Mouse (Mus musculus) intestine, embryonic 16.5 days (tissue): ENCODE data around the gene Ptpn11. TPM values are rescaled to one million over a fixed set of nuclear protein-coding genes. Genes with fewer than 3 reads are reported as not detected.

Experiments
- ATAC-seq: fragments of 200-750 bp; cut with Nextera tagmentation; 2 replicates; pipeline ENCODE4 v1.8.0; 2017; ENCODE audit warnings: moderate TSS enrichment, moderate library complexity
- H3K27ac ChIP-seq: fragments of 300-500 bp; sonication (generic); 2 replicates; pipeline ENCODE4 v1.5.1; 2014; ENCODE audit warnings: mild to moderate bottlenecking, low read length
- H3K27me3 ChIP-seq: fragments of 300-500 bp; sonication (generic); replicated peaks from 2 replicates; pipeline ENCODE4 v1.6.1; 2014; ENCODE audit warnings: low read length, control low read depth, mixed read lengths; ENCODE audit not compliant: control insufficient read depth, insufficient read depth
- H3K36me3 ChIP-seq: fragments of 300-500 bp; sonication (generic); 2 replicates; pipeline ENCODE4 v1.6.1; 2014; ENCODE audit warnings: low read length, control low read depth; ENCODE audit not compliant: control insufficient read depth, insufficient read depth
- H3K4me1 ChIP-seq: fragments of 300-500 bp; sonication (generic); 2 replicates; pipeline ENCODE4 v1.6.1; 2014; ENCODE audit warnings: low read length, control low read depth, mixed read lengths; ENCODE audit not compliant: control insufficient read depth, insufficient read depth
- H3K4me2 ChIP-seq: fragments of 300-500 bp; sonication (generic); 2 replicates; pipeline ENCODE4 v1.6.1; 2014; ENCODE audit warnings: low read depth, low read length, control low read depth
- H3K4me3 ChIP-seq: fragments of 300-500 bp; sonication (generic); 2 replicates; pipeline ENCODE4 v1.5.1; 2014; ENCODE audit warnings: mild to moderate bottlenecking, low read length
- H3K9ac ChIP-seq: fragments of 300-500 bp; sonication (generic); 2 replicates; pipeline ENCODE4 v1.6.1; 2014; ENCODE audit warnings: low read depth, low read length
- H3K9me3 ChIP-seq: fragments of 300-500 bp; sonication (generic); 2 replicates; pipeline ENCODE4 v1.6.1; 2016; ENCODE audit warnings: low read length, control low read depth; ENCODE audit not compliant: control insufficient read depth
- WGBS: fragments of 180-500 bp; shearing (Covaris S2); extraction: QIAGEN DNeasy Blood & Tissue Kit; methylation state at CpG from one replicate; pipeline ENCODE4 v1.1.7; 2014; 5-methylcytosine and 5-hydroxymethylcytosine counted together
- polyA plus RNA-seq: library from polyadenylated mRNA; unstranded; fragments of >200 nt; fragmentation: Nextera tagmentation; extraction: Ambion mirVana; gene quantifications from 2 replicates; pipeline ENCODE4 v1.2.1, GENCODE M21; 2015

The Ptpn11 gene
- polyA plus RNA-seq, 1 experiment from 2014 or later: 15.6 TPM

DNA sequence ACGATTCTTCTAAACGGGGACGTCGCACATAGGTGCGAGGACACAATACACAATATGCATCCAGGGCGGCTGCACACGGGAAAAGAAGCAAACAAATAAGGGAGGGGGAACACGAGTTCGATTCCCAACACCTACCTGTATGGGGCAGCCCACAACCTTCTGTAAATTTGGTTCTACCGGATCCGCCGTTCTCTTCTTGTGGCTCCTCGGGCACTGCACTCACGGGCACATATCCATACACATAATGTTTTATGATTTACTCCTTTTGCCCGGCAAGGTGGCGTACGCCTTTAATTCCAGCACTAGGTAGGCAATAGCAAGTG is 348 bp upstream of the Ptpn11 start:
- Histone ChIP-seq H3K9ac (peak overlapping the region; percentile 95), H3K27me3 (no peaks in the 10 kb centered on the region), H3K4me2 (peak overlapping the region; percentile 57), H3K4me1 (peaks cover 21% of the 10 kb centered on the region; the same call in 1 of the 2 replicates), H3K9me3 (no peaks in the 10 kb centered on the region), H3K4me3 (peak overlapping the region; percentile 90), H3K36me3 (no peaks in the 10 kb centered on the region), H3K27ac (peak overlapping the region; percentile 63)
- 8% methylated on average over 17 of the region's 17 CpGs for WGBS
- peak; percentile 45 for ATAC-seq

DNA sequence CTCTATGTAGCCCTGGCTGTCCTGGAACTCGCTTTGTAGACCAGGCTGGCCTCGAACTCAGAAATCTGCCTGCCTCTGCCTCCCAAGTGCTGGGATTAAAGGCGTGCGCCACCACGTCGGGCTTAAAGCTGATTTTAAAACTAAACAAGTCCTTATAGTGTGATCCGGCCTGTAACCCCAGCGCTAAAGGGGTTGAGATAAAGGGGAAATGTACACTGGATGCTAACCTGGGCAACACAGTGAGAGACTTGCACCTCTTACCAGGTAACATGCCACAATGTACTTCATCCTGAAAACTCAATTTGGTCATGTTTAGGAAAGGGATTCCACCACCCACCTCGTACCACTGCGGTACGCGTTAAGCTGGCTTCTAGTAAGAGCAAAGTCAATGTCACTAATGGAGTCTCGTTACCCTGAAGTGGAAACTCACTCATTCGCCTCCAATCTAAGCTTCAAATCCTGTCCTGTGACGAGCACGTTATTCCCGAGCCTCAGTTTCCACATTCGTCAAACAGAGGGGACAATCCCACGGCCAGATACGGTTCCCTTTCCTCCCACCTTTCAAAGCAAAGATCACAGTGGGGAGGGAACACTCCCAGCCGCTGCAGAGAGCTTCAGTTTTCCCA is 874 bp downstream of the Ptpn11 start:
- 25% methylated on average over 21 of the region's 21 CpGs for WGBS
- Histone ChIP-seq H3K4me1 (peaks cover 32% of the 10 kb centered on the region), H3K4me3 (peak overlapping the region; percentile 90), H3K4me2 (peak overlapping the region; percentile 54), H3K9ac (peak overlapping the region; percentile 95), H3K36me3 (no peaks in the 10 kb centered on the region), H3K9me3 (no peaks in the 10 kb centered on the region), H3K27ac (peak overlapping the region; percentile 70), H3K27me3 (no peaks in the 10 kb centered on the region)
- ATAC-seq: no peak

DNA sequence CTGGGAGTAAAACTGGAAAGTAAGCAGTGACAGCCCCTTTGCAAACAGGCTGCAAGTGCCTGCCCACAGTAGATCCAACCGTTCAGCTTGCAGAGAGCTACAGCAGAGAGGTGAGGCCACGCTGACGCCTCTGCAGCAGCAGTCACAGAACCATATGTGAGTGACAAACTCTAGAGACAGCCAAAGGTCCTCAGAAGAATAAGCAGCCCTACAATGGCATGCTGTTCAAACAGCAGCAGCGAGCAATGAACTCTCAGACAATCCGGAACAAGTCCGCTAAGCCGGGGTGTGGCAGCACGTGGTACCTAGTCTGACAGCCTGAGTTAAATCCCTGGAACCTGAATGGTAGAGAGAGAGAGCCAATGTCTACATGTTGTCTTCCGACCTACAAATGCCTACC is 2.0 kb downstream of the Ptpn11 start:
- 0 out of 2 replicates have a peak overlapping the region, but pooled peaks have one; percentile 44 for H3K27ac ChIP-seq
- peak; percentile 61 for ATAC-seq
- WGBS: 58% methylated on average over 9 of the region's 9 CpGs

DNA sequence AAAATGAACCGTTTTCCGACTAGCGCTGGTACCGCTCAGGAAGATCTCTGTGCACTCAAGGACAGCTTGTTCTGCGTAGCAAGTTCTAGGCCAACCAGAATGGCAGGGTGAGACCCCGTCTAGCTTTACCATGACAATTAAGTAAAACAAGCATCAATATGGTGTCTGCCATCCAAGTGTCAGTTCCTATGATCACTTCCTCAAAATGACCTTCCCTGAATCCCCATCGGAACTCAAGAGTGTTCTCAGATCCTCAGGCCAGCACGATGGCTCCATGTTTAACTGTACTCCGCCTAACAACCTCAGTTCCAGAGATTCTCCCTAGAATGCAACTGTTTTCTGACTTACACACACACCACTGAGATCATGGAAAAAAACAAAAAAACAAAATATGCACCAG is 2.9 kb downstream of the Ptpn11 start:
- Histone ChIP-seq H3K4me3 (no peak overlapping the region), H3K27ac (no peak overlapping the region), H3K9ac (no peak overlapping the region), H3K36me3 (no peaks in the 10 kb centered on the region), H3K9me3 (no peaks in the 10 kb centered on the region), H3K27me3 (no peaks in the 10 kb centered on the region), H3K4me2 (no peak overlapping the region), H3K4me1 (peaks cover 46% of the 10 kb centered on the region)
- ATAC-seq: no peak
- 89% methylated on average over 9 of the region's 9 CpGs for WGBS

More for the DNA sequence above, 2.0 kb downstream of the Ptpn11 start:
- Histone ChIP-seq H3K4me1 (peaks cover 43% of the 10 kb centered on the region), H3K27me3 (no peaks in the 10 kb centered on the region), H3K4me2 (0 out of 2 replicates have a peak overlapping the region, but pooled peaks have one; percentile 9), H3K4me3 (no peak overlapping the region), H3K36me3 (no peaks in the 10 kb centered on the region), H3K9me3 (no peaks in the 10 kb centered on the region), H3K9ac (no peak overlapping the region)

DNA sequence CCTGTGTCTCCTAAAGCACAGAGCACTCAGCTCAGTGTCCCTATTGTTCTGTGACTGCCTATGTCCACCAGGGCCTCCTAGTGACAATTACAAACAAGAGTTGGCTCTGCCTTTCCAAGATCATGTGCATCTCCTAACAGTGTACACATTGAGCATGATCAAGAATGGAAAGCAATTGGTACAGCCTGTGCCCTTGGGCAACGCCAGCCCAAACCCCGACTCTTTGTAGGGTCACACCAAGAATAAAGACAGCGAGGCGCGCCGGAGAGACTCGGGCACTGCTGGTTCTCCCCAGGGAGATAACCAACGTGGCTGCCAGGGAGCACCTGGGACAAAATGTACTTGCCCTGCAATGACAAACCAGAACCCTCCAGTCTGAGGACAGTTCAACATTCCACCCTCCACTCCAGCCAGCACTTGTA is 3.6 kb downstream of the Ptpn11 start:
- WGBS: 83% methylated on average over 8 of the region's 8 CpGs
- H3K27me3 ChIP-seq: no peaks in the 10 kb centered on the region

DNA sequence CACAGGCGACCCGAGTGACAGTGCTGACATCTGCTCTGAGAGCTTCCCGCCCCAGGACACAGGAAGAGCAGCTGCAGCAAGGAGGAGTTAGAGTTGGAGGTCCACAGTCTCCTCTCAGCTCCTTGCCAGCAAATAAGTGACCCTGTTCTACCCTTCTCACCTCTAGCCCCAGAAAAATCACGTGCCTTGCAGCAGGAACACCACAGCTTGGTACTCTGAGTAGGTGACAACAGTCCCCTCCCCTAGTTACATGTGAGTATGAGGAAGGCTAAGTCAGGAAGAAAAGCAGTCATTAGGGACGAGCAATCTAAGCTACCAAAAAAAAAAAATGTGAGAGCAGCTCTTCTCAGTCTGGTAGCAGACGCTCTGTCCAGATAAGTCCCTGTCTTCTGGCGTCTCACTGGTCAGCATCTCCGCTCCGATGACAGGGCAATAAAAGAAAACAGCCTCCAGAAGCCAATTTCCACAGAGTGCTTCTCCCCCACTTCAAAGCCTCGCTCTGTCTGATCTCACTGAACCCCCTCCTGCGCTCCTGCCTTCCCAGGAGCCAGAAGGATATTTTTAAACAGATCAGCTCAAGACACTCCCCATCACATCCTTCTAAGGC is 6.1 kb downstream of the Ptpn11 start:
- no peaks in the 10 kb centered on the region for H3K9me3 ChIP-seq
- H3K4me1 ChIP-seq: peaks cover 43% of the 10 kb centered on the region
- WGBS: 27% methylated on average over 11 of the region's 11 CpGs
- H3K9ac ChIP-seq: peak overlapping the region; percentile 6; the same call in 1 of the 2 replicates
- H3K4me3 ChIP-seq: no peak overlapping the region
- peak overlapping the region; percentile 29; the same call in 1 of the 2 replicates for H3K27ac ChIP-seq
- no peak for ATAC-seq
- H3K4me2 ChIP-seq: 0 out of 2 replicates have a peak overlapping the region, but pooled peaks have one; percentile 14
- no peaks in the 10 kb centered on the region for H3K27me3 ChIP-seq
- no peaks in the 10 kb centered on the region for H3K36me3 ChIP-seq

More for the DNA sequence above, 3.6 kb downstream of the Ptpn11 start:
- no peaks in the 10 kb centered on the region for H3K36me3 ChIP-seq
- no peaks in the 10 kb centered on the region for H3K9me3 ChIP-seq
- H3K4me1 ChIP-seq: peaks cover 46% of the 10 kb centered on the region
- H3K27ac ChIP-seq: no peak overlapping the region
- no peak overlapping the region for H3K4me3 ChIP-seq
- H3K9ac ChIP-seq: no peak overlapping the region
- no peak for ATAC-seq
- H3K4me2 ChIP-seq: no peak overlapping the region

DNA sequence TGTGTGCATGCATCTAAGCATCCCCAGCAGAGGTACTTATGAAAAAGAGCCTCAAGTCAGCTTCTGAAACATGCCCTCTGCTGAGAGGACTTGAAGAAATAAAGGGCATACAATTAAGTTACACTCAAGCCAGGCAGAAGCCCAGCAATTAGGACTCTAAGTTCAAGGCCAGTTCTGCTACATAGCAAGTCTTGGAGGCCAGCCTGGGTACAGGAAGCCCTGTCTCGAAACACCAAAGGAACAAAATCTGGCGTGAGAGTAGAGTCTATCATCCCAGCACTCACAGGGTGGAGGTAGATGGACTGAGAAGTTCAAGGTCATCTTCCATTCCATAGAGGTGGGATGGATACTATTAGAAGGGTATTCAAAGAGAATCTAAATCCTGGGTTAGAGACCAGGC is 6.8 kb downstream of the Ptpn11 start:
- Histone ChIP-seq H3K9ac (no peak overlapping the region), H3K4me3 (no peak overlapping the region), H3K27ac (no peak overlapping the region), H3K9me3 (no peaks in the 10 kb centered on the region), H3K4me2 (no peak overlapping the region), H3K36me3 (no peaks in the 10 kb centered on the region), H3K4me1 (peaks cover 43% of the 10 kb centered on the region), H3K27me3 (no peaks in the 10 kb centered on the region)
- 64% methylated on average over 2 of the region's 2 CpGs for WGBS
- ATAC-seq: no peak

DNA sequence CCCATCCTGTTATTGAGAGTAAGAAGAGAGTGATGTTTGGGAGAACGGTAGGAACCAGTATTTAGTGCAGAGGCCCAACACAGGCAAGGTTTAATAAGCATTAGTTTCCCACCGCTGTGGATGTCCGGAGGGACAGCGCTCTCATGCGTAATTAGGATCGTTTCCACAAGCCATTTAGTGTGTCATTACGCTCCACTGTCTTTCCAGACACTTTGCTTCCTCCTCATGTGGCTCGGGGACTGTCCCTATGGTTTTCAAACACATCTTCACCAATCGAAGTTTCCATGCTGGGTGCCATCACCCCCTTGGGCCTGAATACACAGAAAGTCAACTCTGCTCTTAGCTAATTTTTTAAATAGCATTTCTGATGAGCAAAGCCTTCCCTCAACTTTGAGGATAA is 7.9 kb downstream of the Ptpn11 start:
- H3K27me3 ChIP-seq: no peaks in the 10 kb centered on the region
- ATAC-seq: no peak
- no peaks in the 10 kb centered on the region for H3K36me3 ChIP-seq
- H3K4me2 ChIP-seq: no peak overlapping the region
- no peak overlapping the region for H3K4me3 ChIP-seq
- no peak overlapping the region for H3K9ac ChIP-seq
- no peak overlapping the region for H3K27ac ChIP-seq
- WGBS: 74% methylated on average over 9 of the region's 9 CpGs
- H3K4me1 ChIP-seq: peaks cover 37% of the 10 kb centered on the region
- H3K9me3 ChIP-seq: no peaks in the 10 kb centered on the region

DNA sequence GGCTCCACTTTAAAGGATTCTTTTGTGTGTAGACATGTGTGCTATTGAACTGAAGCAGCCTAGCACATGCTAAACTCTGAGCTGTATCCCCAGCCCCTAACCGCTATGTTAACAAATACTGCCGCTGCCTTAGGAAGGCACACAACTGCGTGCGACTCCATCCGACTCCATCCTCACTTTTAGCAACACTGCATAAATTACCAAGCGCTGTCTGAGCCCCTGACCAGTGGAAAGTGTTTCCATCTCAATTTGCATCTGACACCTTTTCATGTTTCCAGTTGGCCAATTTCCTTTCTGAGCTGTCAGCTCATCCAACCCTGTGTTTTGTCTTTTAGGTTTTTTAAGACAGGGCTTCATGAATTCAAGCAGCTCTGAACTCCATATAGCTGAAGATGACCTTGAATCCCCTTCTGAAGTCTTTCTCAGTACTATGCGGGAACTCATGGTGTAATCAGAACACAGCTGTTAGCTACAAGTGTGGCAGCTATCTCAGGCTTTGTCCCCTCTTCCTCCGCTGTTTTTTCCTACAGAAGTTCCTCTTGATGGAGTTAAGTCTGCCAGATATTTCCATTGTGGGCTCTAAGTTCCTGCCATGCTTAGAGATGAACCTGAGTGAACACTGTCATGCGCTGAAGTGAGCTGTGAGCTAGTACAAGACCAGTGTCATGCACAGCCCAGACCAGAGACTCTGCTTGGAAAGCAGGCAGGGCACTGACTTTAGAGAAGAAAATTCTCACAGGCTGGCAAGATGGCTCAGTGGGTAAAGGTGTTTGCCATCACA is 11.9 kb downstream of the Ptpn11 start:
- Histone ChIP-seq H3K4me2 (no peak overlapping the region), H3K9ac (no peak overlapping the region), H3K9me3 (no peaks in the 10 kb centered on the region), H3K36me3 (no peaks in the 10 kb centered on the region; the same call in 1 of the 2 replicates), H3K4me1 (peaks cover 3% of the 10 kb centered on the region; the same call in 1 of the 2 replicates), H3K27ac (no peak overlapping the region), H3K4me3 (no peak overlapping the region), H3K27me3 (no peaks in the 10 kb centered on the region)
- 71% methylated on average over 9 of the region's 9 CpGs for WGBS
- ATAC-seq: no peak
